Mouse (Mus musculus) Patski (cell line): ENCODE data around the gene Aldh18a1. TPM values are rescaled to one million over a fixed set of nuclear protein-coding genes. Genes with fewer than 3 reads are reported as not detected.
A peak's percentile ranks its signal among the peaks of the same experiment; 100 is the strongest.
"Not testable (repeated sequence)": the region's sequence is repeated elsewhere in the genome, so short reads cannot be mapped to it uniquely, and the experiment has no call there.

Experiments
- ATAC-seq: fragments of 100-300 bp; one replicate; pipeline ENCODE4 v1.8.0; 2021
- CTCF ChIA-PET: fragments of 350-600 bp; sonication (Branson Sonifier 250); formaldehyde crosslinking; loops from one replicate; lab custom pipeline; 2022; ENCODE audit warnings: inconsistent platforms; lab: Charles Lee
- POLR2A ChIA-PET: fragments of 350-600 bp; sonication (Branson Sonifier 250); formaldehyde crosslinking; loops from one replicate; lab custom pipeline; 2022; ENCODE audit warnings: antibody characterized with exemption, inconsistent platforms; lab: Charles Lee
- DNase-seq: peaks from one replicate; pipeline ENCODE4 v3.0.0-alpha.2; 2011; ENCODE audit warnings: low read depth, low spot score
- H3K27me3 ChIP-seq: fragments of 371-371 bp; one replicate; pipeline ENCODE4 v1.5.1; 2021
- CTCF ChIP-seq: fragments of 100-300 bp; IDR thresholded peaks from one replicate; pipeline ENCODE4 v1.5.1; 2021
- in situ Hi-C: fragments of 300-500 bp; cut with MboI; formaldehyde crosslinking; loops from 3 replicates; pipeline ENCODE4 v1.11.1; 2018; ENCODE audit warnings: low pct_unique_long_range_greater_than_20kb, mixed read lengths
- polyA plus RNA-seq: library from polyadenylated mRNA; unstranded; gene quantifications from one replicate; pipeline ENCODE4 v1.2.3, GENCODE M21; 2021

The Aldh18a1 gene
- polyA plus RNA-seq, 1 experiment from 2014 or later = 73.9 TPM

- peaks cover 13% of the 10 kb centered on the region for H3K27me3 ChIP-seq
- ChIA-PET CTCF (interaction anchor here (0.9 to 2.0 kb wide), 4 partner anchors 12 to 105 kb away, joined by 3 to 4 read pairs (median 4); no protein-coding TSS in a partner anchor), POLR2A (no interaction called here)
- no peak for TF ChIP-seq CTCF
- no peak for DNase-seq
- in situ Hi-C loops = loop anchor here (10.0 kb wide), 1 partner anchor 219 kb away; the partner anchor contains the start of gene Ccnj
- no peak for ATAC-seq
These were observed 27.8 kb upstream of the Aldh18a1 start for GRCm38 (mm10) chr19:40616021-40616420.

- DNase-seq (no peak), ATAC-seq (no peak)
- peaks cover 13% of the 10 kb centered on the region for H3K27me3 ChIP-seq
- POLR2A ChIA-PET = interaction anchor here (1.0 kb wide), 1 partner anchor 14 kb away, joined by 3 read pairs; no protein-coding TSS in a partner anchor
- CTCF ChIA-PET = interaction anchor here (1.0 to 8.4 kb wide), 7 partner anchors 11 to 112 kb away, joined by 3 to 69 read pairs (median 4); no protein-coding TSS in a partner anchor
- no peak for TF ChIP-seq CTCF
- in situ Hi-C loops = loop anchor here (5.0 to 10.0 kb wide), 2 partner anchors 107 to 220 kb away; partner anchors contain the start of gene Ccnj
These were observed 26.5 kb upstream of the Aldh18a1 start for GRCm38 (mm10) chr19:40614811-40615210.

DNA sequence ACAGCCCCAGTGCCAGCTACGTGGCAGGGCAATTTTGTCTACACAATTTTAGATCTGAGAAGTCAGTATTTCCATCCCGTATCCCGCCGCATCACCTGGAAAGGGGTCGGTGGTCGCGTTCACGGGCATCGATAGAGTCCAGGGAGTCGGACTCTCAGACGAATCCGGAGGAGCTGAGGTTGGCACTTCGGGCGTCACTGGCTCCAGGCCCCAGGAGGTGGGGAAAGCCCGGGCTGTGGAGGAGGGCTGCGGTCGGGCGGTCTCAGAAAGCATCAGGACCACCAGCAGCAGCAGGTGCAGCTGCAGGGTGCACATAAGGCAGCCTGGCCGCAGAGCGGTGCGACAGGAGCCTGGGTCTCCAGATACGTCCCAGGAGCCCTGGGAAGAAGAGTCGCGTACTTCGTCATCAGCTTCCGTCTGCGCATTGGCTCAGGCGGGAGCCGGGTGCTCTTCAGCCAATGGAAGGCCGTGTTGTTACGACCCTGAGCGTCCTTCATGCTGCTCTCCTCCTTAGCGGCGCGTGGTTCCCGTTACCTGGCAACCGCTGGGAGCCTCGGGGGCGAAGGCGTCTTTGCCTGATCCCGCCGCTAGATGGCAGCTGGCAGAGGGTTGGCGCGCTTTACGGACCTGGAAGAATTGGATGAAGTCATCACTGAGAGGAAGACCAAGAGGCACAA lies 23.7 kb upstream of the Aldh18a1 start, which contains the start of the genes Tctn3 and Entpd1:
Gene Tctn3, minus strand, starts transcription at position 404 of the 677 bp plus-strand sequence.
Gene Entpd1, plus strand, starts transcription at position 537 of the 677 bp plus-strand sequence.
- ATAC-seq = peak; percentile 99
- peak; percentile 99 for TF ChIP-seq CTCF
- CTCF ChIA-PET = interaction anchor here (0.8 to 8.4 kb wide), 9 partner anchors 13 to 266 kb away, joined by 3 to 69 read pairs (median 3); no protein-coding TSS in a partner anchor
- in situ Hi-C loops = loop anchor here (5.0 to 10.0 kb wide), 2 partner anchors 110 to 223 kb away; partner anchors contain the start of gene Ccnj
- POLR2A ChIA-PET = interaction anchor here (1.7 kb wide), 1 partner anchor 110 kb away, joined by 9 read pairs; no protein-coding TSS in a partner anchor
- peaks cover 8% of the 10 kb centered on the region for H3K27me3 ChIP-seq
- DNase-seq = peak; percentile 91

DNA sequence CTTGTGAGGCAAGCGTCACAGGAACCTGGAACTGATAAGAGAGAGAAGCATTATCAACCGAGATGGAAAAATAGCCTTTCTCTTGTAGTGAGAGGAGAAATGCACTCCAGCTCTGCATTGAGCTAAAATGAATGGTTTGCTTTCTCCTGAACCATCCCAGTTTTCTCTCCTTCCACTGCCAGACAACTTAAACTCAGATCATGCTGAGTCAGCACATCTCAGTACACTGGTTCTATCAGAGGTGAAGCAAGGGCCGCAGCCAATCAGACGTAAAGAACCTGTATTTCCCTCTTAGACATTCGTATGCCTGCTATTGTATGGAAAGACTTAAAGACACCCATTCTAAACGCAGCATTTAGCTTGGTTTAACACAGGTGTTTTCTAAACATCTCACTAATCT lies 19.4 kb upstream of the Aldh18a1 start:
- DNase-seq (no peak), ATAC-seq (no peak)
- in situ Hi-C loops = no loop called here
- ChIA-PET POLR2A (no interaction called here), CTCF (interaction anchor here (1.0 to 8.4 kb wide), 2 partner anchors 12 to 114 kb away, joined by 3 to 69 read pairs; no protein-coding TSS in a partner anchor)
- H3K27me3 ChIP-seq = no peaks in the 10 kb centered on the region
- no peak for TF ChIP-seq CTCF

- no peaks in the 10 kb centered on the region for H3K27me3 ChIP-seq
- ChIA-PET POLR2A (no interaction called here), CTCF (no interaction called here)
- TF ChIP-seq CTCF = no peak
- in situ Hi-C loops = no loop called here
- ATAC-seq (no peak), DNase-seq (no peak)
These were observed 16.9 kb upstream of the Aldh18a1 start for GRCm38 (mm10) chr19:40605189-40605588.

GRCm38 (mm10) chr19:40601870-40602269 lies 13.6 kb upstream of the Aldh18a1 start:
- in situ Hi-C loops = no loop called here

DNA sequence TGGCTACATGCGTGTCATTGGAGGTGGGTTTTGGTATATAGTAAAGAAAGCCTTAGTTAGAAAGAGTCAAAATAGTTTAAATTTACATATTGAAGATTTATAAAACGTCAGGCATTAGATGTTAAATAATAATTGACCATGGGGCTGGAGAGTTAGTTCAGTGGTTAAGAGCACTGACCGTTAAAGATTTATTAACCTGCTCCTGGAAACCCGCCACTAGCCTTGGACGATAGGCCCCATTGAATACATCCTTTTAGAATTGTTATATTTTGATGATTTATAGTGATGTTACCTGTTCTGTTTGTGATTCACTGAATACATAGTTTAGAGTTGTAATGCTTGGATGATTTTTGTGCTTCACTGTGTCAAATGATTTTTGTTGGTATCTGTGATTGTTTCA lies 12.6 kb upstream of the Aldh18a1 start:
- H3K27me3 ChIP-seq, CTCF ChIA-PET, in situ Hi-C loops, ATAC-seq, DNase-seq, POLR2A ChIA-PET: not testable (repeated sequence)

More at GRCm38 (mm10) chr19:40601870-40602269, 13.6 kb upstream of the Aldh18a1 start:
- ChIA-PET POLR2A (no interaction called here), CTCF (no interaction called here)
- H3K27me3 ChIP-seq = no peaks in the 10 kb centered on the region
- TF ChIP-seq CTCF = no peak
- DNase-seq = no peak
- ATAC-seq = no peak

- no peak for DNase-seq
These were observed 7.6 kb upstream of the Aldh18a1 start for GRCm38 (mm10) chr19:40595831-40596230.

DNA sequence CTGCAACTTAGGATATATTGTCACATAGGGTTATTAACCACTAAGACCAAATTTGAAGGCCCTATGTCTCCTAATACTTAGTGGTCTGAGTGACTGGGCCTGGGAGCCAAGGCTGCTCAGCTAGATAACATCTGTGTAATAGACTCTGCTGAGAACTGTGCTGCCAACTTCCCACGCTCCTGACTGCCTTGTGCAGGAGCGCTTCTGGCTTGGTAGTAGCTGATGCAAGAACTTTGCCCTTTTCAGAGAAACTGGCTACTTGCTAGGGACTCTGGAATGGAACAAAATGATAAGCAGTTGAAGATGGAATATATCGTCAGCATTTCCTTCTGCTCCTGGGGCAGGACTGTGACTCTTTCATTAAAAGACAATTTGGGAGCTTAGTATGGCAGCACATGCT lies 7.0 kb upstream of the Aldh18a1 start:
- no peaks in the 10 kb centered on the region for H3K27me3 ChIP-seq
- ChIA-PET POLR2A (interaction anchor here (0.7 kb wide), 1 partner anchor 108 kb away, joined by 3 read pairs; no protein-coding TSS in a partner anchor), CTCF (interaction anchor here (0.7 to 1.2 kb wide), 4 partner anchors 13 to 127 kb away, joined by 3 to 4 read pairs (median 3); partner anchors contain the start of gene Tctn3)
- TF ChIP-seq CTCF = no peak
- ATAC-seq (no peak), DNase-seq (no peak)
- in situ Hi-C loops = loop anchor here (25.0 kb wide), 1 partner anchor 1658 kb away; the partner anchor contains the start of gene Hells

More at GRCm38 (mm10) chr19:40595831-40596230, 7.6 kb upstream of the Aldh18a1 start:
- ATAC-seq = no peak
- no peaks in the 10 kb centered on the region for H3K27me3 ChIP-seq
- in situ Hi-C loops = loop anchor here (25.0 kb wide), 1 partner anchor 1659 kb away; the partner anchor contains the start of gene Hells
- no peak for TF ChIP-seq CTCF
- CTCF ChIA-PET = interaction anchor here (1.2 kb wide), 2 partner anchors 12 to 16 kb away, joined by 3 to 4 read pairs; partner anchors contain the start of gene Tctn3
- POLR2A ChIA-PET = no interaction called here

DNA sequence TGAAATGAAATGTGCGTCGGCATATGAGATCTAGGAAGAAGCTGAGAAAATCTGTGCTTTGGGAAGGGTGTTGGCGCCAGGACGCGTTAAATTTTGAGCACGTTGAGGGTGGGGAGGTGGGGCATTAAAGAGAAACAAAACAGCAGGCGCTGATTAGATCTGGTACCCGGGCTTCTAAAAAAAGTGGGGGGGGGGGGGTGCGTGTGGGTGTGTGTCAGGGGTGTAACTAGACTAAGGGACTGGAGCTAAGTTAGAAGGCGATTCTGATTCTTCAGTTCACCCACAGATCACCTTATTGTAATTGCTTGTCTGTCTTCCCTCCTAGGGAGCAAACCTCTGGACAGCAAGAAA lies 1.2 kb upstream of the Aldh18a1 start:
- CTCF ChIA-PET = interaction anchor here (0.6 to 1.6 kb wide), 5 partner anchors 8 to 135 kb away, joined by 3 to 6 read pairs (median 4); no protein-coding TSS in a partner anchor
- no peaks in the 10 kb centered on the region for H3K27me3 ChIP-seq
- in situ Hi-C loops = loop anchor here (25.0 kb wide), 1 partner anchor 1652 kb away; the partner anchor contains the start of gene Hells
- DNase-seq (no peak), ATAC-seq (no peak)
- TF ChIP-seq CTCF = no peak
- POLR2A ChIA-PET = interaction anchor here (0.6 to 1.5 kb wide), 2 partner anchors 9 to 138 kb away, joined by 3 to 4 read pairs; no protein-coding TSS in a partner anchor
